Comparison of ENCODE assay signal across 18 mouse cellular contexts in genomic region chr8:46489196-46489595, GRCm38 (mm10). TPM values are rescaled to one million over a fixed set of nuclear protein-coding genes. Genes with fewer than 3 reads are reported as not detected.
DNase-seq lines count a peak whose midpoint lies in the region; ATAC-seq and TF ChIP-seq lines count a peak whose summit lies in the region.
"Had no signal": no experiment of that assay in that cellular context is flagged by ENCODE, and none has a peak within 500 bp of the region (broad histone marks: within the 10 kb centered on the region; RNA-seq: fewer than 3 reads in every experiment).

No protein-coding gene starts in this region.

- ATAC-seq in frontal cortex, adult (ENCODE audit: low TSS enrichment): 0 out of 2 replicates have a peak, but pooled peaks have one; percentile 26
- no peak for ATAC-seq in heart, postnatal 0 days (ENCODE audit: insufficient read depth, low read depth)
- no peak for ATAC-seq in heart, embryonic 11.5 days (replicated peaks; ENCODE audit: insufficient number of reproducible peaks, low FRiP score, low TSS enrichment)
- no peak for ATAC-seq in liver, embryonic 11.5 days (replicated peaks; ENCODE audit: low FRiP score)
- ATAC-seq: forebrain, embryonic 15.5 days; hindbrain, postnatal 0 days had no signal

- peaks cover 15% of the 10 kb centered on the region for H3K36me3 ChIP-seq in heart, postnatal 0 days (replicated peaks; ENCODE audit: control insufficient read depth, insufficient read depth, low read length)
- no peaks in the 10 kb centered on the region for H3K36me3 ChIP-seq in heart, embryonic 11.5 days (ENCODE audit: control insufficient read depth, insufficient read depth, low read length)
- peaks cover 53% of the 10 kb centered on the region for H3K36me3 ChIP-seq in liver, adult 2 months (ENCODE audit: control insufficient read depth, insufficient read depth, low read length)
- no peaks in the 10 kb centered on the region for H3K36me3 ChIP-seq in liver, embryonic 11.5 days (ENCODE audit: control insufficient read depth, insufficient read depth, low read length)
- H3K36me3 ChIP-seq: forebrain, embryonic 15.5 days; hindbrain, embryonic 13.5 days had no signal

- H3K9me3 ChIP-seq in heart, postnatal 0 days (replicated peaks; ENCODE audit: control insufficient read depth, low read length): no peaks in the 10 kb centered on the region
- H3K9me3 ChIP-seq in heart, embryonic 11.5 days (replicated peaks; ENCODE audit: control insufficient read depth, low read length): no peaks in the 10 kb centered on the region
- H3K9me3 ChIP-seq in liver, embryonic 11.5 days (ENCODE audit: control insufficient read depth, low read length): no peaks in the 10 kb centered on the region
- H3K9me3 ChIP-seq: forebrain, embryonic 15.5 days; hindbrain, embryonic 13.5 days had no signal

- peak overlapping the region; percentile 72; the same call in 1 of the 2 replicates for H3K27ac ChIP-seq in heart, postnatal 0 days (ENCODE audit: low read depth)
- no peak overlapping the region for H3K27ac ChIP-seq in heart, embryonic 11.5 days (ENCODE audit: low read depth, low read length)
- H3K27ac ChIP-seq in liver, adult 2 months (replicated peaks; ENCODE audit: insufficient read depth, low read depth, low read length): peak overlapping the region; percentile 48; the same call in 1 of the 2 replicates
- H3K27ac ChIP-seq in liver, embryonic 11.5 days (ENCODE audit: low read depth, low read length): no peak overlapping the region
- peak overlapping the region; percentile 46 for H3K27ac ChIP-seq in brown adipose tissue, adult 24 weeks (replicated peaks; ENCODE audit: low read depth, low read length)
- H3K27ac ChIP-seq: forebrain, embryonic 15.5 days; hindbrain, embryonic 13.5 days; hindbrain, postnatal 0 days had no signal

- TF ChIP-seq EP300 in heart, postnatal 0 days (IDR thresholded peaks at IDR 0.05; ENCODE audit: low read depth): no peak

- no peak for DNase-seq in frontal cortex, postnatal 25 days (ENCODE audit: low spot score in 2 of 2)
- DNase-seq in heart, postnatal 0 days (ENCODE audit: low spot score): no peak
- DNase-seq in liver, adult 2 months (ENCODE audit: extremely low read depth, low read depth, low spot score): no peak
- DNase-seq in liver, embryonic 11.5 days (ENCODE audit: low spot score): no peak
- no peak for DNase-seq in thymus, postnatal 36 days
- DNase-seq: adrenal gland, postnatal 10 days; cerebellum, adult 18-20 months; cerebellum, adult 9-11 months; cerebellum, postnatal 36 days; gastrocnemius, postnatal 36 days; heart, adult 18-20 months; heart, postnatal 14 days had no signal

- H3K9ac ChIP-seq in heart, postnatal 0 days (replicated peaks; ENCODE audit: low read depth, low read length): no peak overlapping the region
- H3K9ac ChIP-seq in heart, embryonic 11.5 days (ENCODE audit: low read depth, low read length): no peak overlapping the region
- H3K9ac ChIP-seq in liver, adult 2 months (ENCODE audit: low read depth, low read length): peak overlapping the region; percentile 63
- no peak overlapping the region for H3K9ac ChIP-seq in liver, embryonic 11.5 days (ENCODE audit: low read depth, low read length)
- H3K9ac ChIP-seq: forebrain, embryonic 15.5 days; hindbrain, embryonic 13.5 days had no signal

- TF ChIP-seq POLR2A in liver, adult 2 months (IDR thresholded peaks at IDR 0.05; ENCODE audit: extremely low read depth, insufficient read depth, low read length): no peak

- H3K4me3 ChIP-seq in heart, postnatal 0 days (ENCODE audit: low read depth, low read length): no peak overlapping the region
- H3K4me3 ChIP-seq in heart, embryonic 11.5 days (ENCODE audit: low read depth, low read length): no peak overlapping the region
- no peak overlapping the region for H3K4me3 ChIP-seq in liver, adult 2 months (ENCODE audit: insufficient read depth, low read depth, low read length)
- H3K4me3 ChIP-seq in liver, embryonic 11.5 days (ENCODE audit: low read depth, low read length): no peak overlapping the region
- H3K4me3 ChIP-seq in brown adipose tissue, adult 24 weeks (ENCODE audit: insufficient read depth, low read depth, low read length): peak overlapping the region; percentile 21; the same call in 1 of the 2 replicates
- H3K4me3 ChIP-seq: forebrain, embryonic 15.5 days; hindbrain, embryonic 13.5 days had no signal

- no peak overlapping the region for H3K4me2 ChIP-seq in heart, postnatal 0 days (ENCODE audit: low read depth, low read length)
- no peak overlapping the region for H3K4me2 ChIP-seq in heart, embryonic 11.5 days
- no peak overlapping the region for H3K4me2 ChIP-seq in liver, embryonic 11.5 days
- H3K4me2 ChIP-seq: forebrain, embryonic 15.5 days; hindbrain, embryonic 13.5 days had no signal

- peaks cover 30% of the 10 kb centered on the region for H3K79me2 ChIP-seq in liver, adult 2 months (ENCODE audit: control insufficient read depth, insufficient read depth, low read length)

- peaks cover 25% of the 10 kb centered on the region for H3K4me1 ChIP-seq in heart, postnatal 0 days (ENCODE audit: control insufficient read depth, insufficient read depth)
- peaks cover 16% of the 10 kb centered on the region for H3K4me1 ChIP-seq in heart, embryonic 11.5 days (ENCODE audit: control insufficient read depth, insufficient read depth, low read length)
- peaks cover 60% of the 10 kb centered on the region for H3K4me1 ChIP-seq in liver, adult 2 months (ENCODE audit: control insufficient read depth, insufficient read depth, low read length)
- H3K4me1 ChIP-seq in liver, embryonic 11.5 days (replicated peaks; ENCODE audit: control insufficient read depth, insufficient read depth, low read length): peaks cover 27% of the 10 kb centered on the region
- peaks cover 11% of the 10 kb centered on the region for H3K4me1 ChIP-seq in brown adipose tissue, adult 24 weeks (ENCODE audit: control insufficient read depth, insufficient read depth, insufficient read length, low read length)

- WGBS in heart, postnatal 0 days: 77% methylated on average over 1 of the region's 1 CpGs
- WGBS in heart, embryonic 11.5 days (ENCODE audit: insufficient replicate concordance): 78% methylated on average over 1 of the region's 1 CpGs
- WGBS in liver, adult 2 months: 30% methylated on average over 1 of the region's 1 CpGs
- WGBS in liver, embryonic 11.5 days: 86% methylated on average over 1 of the region's 1 CpGs

- TF ChIP-seq CTCF in heart, postnatal 0 days (IDR thresholded peaks at IDR 0.05; ENCODE audit: low read depth): no peak
- TF ChIP-seq CTCF in liver, adult 2 months (IDR thresholded peaks at IDR 0.05; ENCODE audit: low read depth, low read length): no peak

- no peaks in the 10 kb centered on the region for H3K27me3 ChIP-seq in heart, postnatal 0 days (ENCODE audit: control insufficient read depth, insufficient read depth, low read length)
- no peaks in the 10 kb centered on the region for H3K27me3 ChIP-seq in heart, embryonic 11.5 days (ENCODE audit: control insufficient read depth, insufficient read depth, low read length)
- no peaks in the 10 kb centered on the region for H3K27me3 ChIP-seq in liver, adult 2 months (ENCODE audit: control insufficient read depth, insufficient read depth, low read length)
- no peaks in the 10 kb centered on the region for H3K27me3 ChIP-seq in liver, embryonic 11.5 days (replicated peaks; ENCODE audit: control insufficient read depth, insufficient read depth, low read length)
- H3K27me3 ChIP-seq: forebrain, embryonic 15.5 days had no signal

RNA-seq across cellular contexts. Expression of gene Acsl1, which starts 18.4 kb away (rescaled TPM):
- 275 and 297 TPM in 2 replicates for total RNA-seq in heart, postnatal 0 days (2014; rRNA removed; ENCODE audit: low replicate concordance)
- polyA plus RNA-seq in heart, postnatal 0 days (2015; fragmentation: Nextera tagmentation; extraction: Ambion mirVana): 271 and 291 TPM in 2 replicates
- 16.4 and 20.3 TPM in 2 replicates for polyA plus RNA-seq in heart, embryonic 11.5 days (2014; fragmentation: Nextera tagmentation; extraction: Ambion mirVana)
- 447 and 506 TPM in 2 replicates for total RNA-seq in liver, adult 2 months (2014; rRNA removed)
- 322 and 338 TPM in 2 replicates for polyA plus RNA-seq in liver, adult 2 months (2012; rRNA removed)
- polyA plus RNA-seq in liver, embryonic 11.5 days (2014; fragmentation: Nextera tagmentation; extraction: Ambion mirVana): 47.3 and 50.7 TPM in 2 replicates
- polyA plus RNA-seq in brown adipose tissue, adult 24 weeks (2012; ENCODE audit: insufficient read depth, insufficient read length, missing spikeins): 734 and 1,073 TPM in 2 replicates

Comparison
In these comparisons a context has a peak if more than half of its experiments do, and no peak if none do; other contexts are left out.
1. H3K27ac ChIP-seq: peak in heart, postnatal 0 days (single experiment), liver, adult 2 months (single experiment) and brown adipose tissue, adult 24 weeks (single experiment); none in heart, embryonic 11.5 days (single experiment) and liver, embryonic 11.5 days (single experiment).